Mouse (Mus musculus) small intestine, adult 10 weeks (tissue): ENCODE data around the gene Dpy30. TPM values are rescaled to one million over a fixed set of nuclear protein-coding genes. Genes with fewer than 3 reads are reported as not detected.

ENCODE experiments used
- polyA plus RNA-seq: library from polyadenylated mRNA; stranded (reverse); fragments of 350-450 nt; fragmentation: Illumina TruSeq; extraction: RNeasy Lipid Tissue Mini Kit (QIAGEN cat#74804); gene quantifications from one replicate; pipeline ENCODE4 v1.2.3, GENCODE M21; 2014; ENCODE audit warnings: low replicate concordance

Gene Dpy30
- polyA plus RNA-seq = 121 TPM

GRCm38 (mm10) chr17:74323844-74324243, at the start of gene Dpy30:
Dpy30 (minus strand) TSS chr17:74323944.

GRCm38 (mm10) chr17:74338937-74339804, 15.4 kb upstream of the Dpy30 start, which contains the start of gene Spast:
Spast (plus strand) TSS chr17:74338987.

GRCm38 (mm10) chr17:74295026-74295970, 28.4 kb downstream of the Dpy30 start, which contains the start of gene Memo1:
Memo1 (minus strand) TSS chr17:74295521.

Other genes with a start within 250 kb of the Dpy30 start
- 79.0 TPM for gene Memo1, start 28.4 kb downstream of the Dpy30 start, polyA plus RNA-seq
- gene Spast, start 15.0 kb upstream of the Dpy30 start, polyA plus RNA-seq = 41.6 TPM
- gene Slc30a6, start 71.7 kb upstream of the Dpy30 start, polyA plus RNA-seq = 42.5 TPM
- gene Nlrc4, start 135.2 kb upstream of the Dpy30 start, polyA plus RNA-seq = 44.9 TPM
- gene Yipf4, start 165.5 kb upstream of the Dpy30 start, polyA plus RNA-seq = 330 TPM
- 158 TPM for gene Birc6, start 204.4 kb upstream of the Dpy30 start, polyA plus RNA-seq